Mouse (Mus musculus) adrenal gland, adult 2 months (tissue): ENCODE results near the gene Plekhm2. TPM values are rescaled to one million over a fixed set of nuclear protein-coding genes. Genes with fewer than 3 reads are reported as not detected.

ENCODE experiments used
- DNase-seq: peaks from one replicate; pipeline ENCODE4 v3.0.0; 2021
- polyA plus RNA-seq: library from polyadenylated mRNA; depleted of rRNA; stranded (reverse); fragments of >200 nt; gene quantifications from 2 replicates; pipeline ENCODE4 v1.2.3, GENCODE M21; 2012
- total RNA-seq, 2 experiments: library from RNA; stranded (reverse); gene quantifications; 2 replicates each; pipeline ENCODE4 v1.2.3; 2021

Gene Plekhm2
- total and polyA plus RNA-seq, 3 experiments: 47.8 to 73.2 (median 63.4) TPM

GRCm38 (mm10) chr4:141632111-141632873, 32.4 kb downstream of the Plekhm2 start:
- peak; percentile 66 for DNase-seq

DNA sequence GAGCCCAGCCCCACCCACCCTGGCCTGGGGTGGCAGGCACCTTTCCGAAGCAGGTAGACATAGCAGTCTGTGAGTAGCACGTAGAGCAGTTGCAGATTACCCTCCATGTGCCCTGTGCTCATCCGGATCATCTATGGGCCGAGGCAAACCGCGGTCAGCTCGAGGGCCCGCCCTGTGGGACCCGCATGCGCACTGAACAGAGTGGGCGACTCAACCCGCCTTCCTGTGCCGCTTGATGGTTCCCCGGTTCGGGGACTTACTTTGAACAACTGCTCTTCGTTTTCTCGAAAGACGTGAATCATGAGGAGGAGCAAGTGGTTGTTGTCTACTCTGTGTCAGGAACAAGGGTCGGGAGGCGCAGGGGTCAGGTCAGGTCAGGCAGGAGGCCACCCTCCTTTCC, 33.4 kb downstream of the Plekhm2 start:
- no peak for DNase-seq

- no peak for DNase-seq
Measured at GRCm38 (mm10) chr4:141630021-141630420, 34.7 kb downstream of the Plekhm2 start.

GRCm38 (mm10) chr4:141628661-141629060, 36.0 kb downstream of the Plekhm2 start:
- no peak for DNase-seq

GRCm38 (mm10) chr4:141627502-141627901, 37.2 kb downstream of the Plekhm2 start:
- DNase-seq: no peak

GRCm38 (mm10) chr4:141625774-141626550, 38.7 kb downstream of the Plekhm2 start:
- no peak for DNase-seq

GRCm38 (mm10) chr4:141624983-141625773, 39.5 kb downstream of the Plekhm2 start:
- DNase-seq: peak; percentile 68

- peak; percentile 25 for DNase-seq
Measured at GRCm38 (mm10) chr4:141624134-141624533, 40.6 kb downstream of the Plekhm2 start.

DNA sequence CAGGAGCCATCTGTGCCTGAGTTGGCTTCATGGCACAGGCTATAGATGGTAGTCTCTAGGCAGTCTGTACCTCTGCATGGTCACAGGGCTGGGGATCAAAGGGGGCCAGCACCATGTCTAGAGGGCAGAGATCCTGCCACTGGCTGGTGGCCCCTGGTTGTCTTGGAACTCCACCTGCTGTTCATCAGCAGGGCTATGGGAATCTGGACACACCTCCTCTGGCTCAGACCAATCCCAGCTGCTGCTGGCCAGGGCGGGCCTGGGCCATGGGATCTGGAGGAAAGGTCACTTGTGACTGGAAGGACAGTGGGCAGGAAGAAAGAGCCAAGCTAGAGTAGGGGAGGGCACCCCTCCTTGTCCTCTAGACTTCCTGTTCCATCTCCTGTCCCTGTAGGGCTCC, 41.0 kb downstream of the Plekhm2 start, which contains the start of gene Slc25a34:
Slc25a34 (minus strand) TSS at position 156 of the 400 bp plus-strand sequence.
- peak; percentile 92 for DNase-seq

DNA sequence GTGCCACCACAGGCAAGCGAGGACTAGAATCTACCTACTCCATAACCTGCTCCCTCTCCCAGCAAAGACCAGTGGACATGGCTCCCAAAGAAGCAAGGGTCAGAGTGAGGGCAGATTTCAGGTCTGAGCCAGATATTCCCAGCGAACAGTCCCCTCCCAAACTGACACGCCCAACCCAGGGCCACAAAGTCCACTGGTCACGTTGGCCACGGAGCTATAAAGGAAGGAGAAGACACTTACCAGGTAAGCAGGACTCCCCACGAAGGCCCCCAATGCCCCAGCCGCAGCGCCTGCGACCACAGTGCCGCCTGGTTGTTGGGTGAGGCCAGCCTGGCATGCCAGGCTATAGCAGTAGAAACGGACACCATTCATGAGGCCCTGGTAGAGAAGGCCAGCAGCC, 41.7 kb downstream of the Plekhm2 start:
- no peak for DNase-seq

GRCm38 (mm10) chr4:141622580-141622979, 42.1 kb downstream of the Plekhm2 start:
- no peak for DNase-seq

DNA sequence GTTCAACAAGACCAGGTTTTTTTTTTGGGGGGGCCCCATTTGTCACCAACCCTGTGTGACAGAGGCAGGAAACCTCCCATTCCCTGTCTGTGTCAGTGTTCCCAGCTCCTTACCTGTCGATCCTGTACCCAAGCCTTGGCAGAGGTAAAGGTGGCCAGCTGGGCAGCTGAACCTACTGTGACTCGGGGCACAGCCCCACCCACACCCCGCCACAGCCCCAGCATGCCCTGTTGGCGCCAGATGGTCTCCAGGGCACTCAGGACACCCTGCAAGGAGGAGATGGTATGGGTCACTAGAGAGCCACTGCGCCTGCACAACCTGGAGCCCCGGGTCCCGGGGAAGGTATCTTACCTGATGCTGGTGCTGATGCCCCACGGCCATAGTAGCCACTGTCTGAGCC, 42.6 kb downstream of the Plekhm2 start:
- DNase-seq: no peak

- DNase-seq: no peak
Measured at GRCm38 (mm10) chr4:141621297-141621696, 43.4 kb downstream of the Plekhm2 start.

DNA sequence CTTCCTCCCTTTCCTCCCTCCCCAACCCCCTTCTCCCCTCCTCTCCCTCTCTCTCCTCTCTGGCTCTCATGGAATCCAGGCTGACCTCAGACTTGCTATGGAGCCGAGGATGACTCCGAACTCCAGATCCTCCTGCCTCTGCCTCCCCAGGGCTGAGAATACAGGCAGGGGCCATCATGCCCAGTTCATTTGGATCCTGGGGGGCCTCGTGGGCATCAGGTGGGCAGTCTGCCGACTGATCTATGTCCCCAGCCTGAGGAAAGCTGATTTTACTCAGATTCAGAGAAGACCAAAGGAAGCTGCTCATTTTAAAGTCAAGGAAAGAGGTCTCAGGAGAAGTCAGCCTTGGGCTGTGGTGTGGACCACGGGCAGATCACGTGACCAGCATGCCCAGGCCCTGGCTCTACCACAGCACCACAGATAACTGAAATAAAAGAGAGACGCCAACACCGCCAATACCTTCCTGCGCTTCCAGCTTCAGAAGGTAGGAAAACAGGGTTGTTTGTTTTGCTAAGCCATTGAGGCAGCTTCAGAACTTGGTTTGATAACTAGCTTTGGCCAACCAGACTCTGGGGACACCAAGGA, 45.3 kb downstream of the Plekhm2 start:
- no peak for DNase-seq

DNA sequence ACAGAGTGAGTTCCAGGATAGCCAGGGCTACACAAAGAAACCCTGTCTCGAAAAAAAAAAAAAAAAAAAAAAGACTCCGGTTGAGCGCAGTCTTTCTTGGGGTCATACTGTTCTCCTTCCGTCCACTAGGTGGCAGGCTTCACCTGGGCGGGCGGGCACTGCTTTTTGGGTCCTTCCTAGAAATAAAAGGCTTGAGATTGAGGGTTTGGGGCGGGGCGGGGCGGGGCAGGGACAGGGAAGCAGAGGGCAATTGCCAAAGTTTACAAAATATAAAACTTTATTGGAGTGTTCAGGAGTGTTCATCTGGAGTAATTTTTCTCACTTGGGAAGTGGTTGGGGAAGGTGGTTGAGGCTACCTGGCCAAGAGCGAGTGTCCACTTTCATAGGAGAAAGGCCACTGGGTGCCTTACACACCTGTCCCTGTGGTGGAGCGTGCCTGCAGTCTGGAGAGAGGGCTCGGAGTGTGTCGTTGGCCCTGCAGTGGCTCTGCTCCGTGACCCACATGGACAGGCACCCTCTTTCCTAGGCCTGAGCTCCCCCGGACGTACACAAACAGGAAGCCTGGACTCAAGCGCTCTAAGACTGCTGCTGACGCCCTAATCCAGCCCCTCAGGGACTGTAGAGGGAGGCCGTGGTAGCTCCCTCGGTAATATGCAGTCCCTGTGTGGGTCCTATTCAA, 46.0 kb downstream of the Plekhm2 start, which contains the start of gene Tmem82:
Tmem82 (minus strand) TSS at position 69 of the 679 bp plus-strand sequence.
- peak; percentile 72 for DNase-seq

DNA sequence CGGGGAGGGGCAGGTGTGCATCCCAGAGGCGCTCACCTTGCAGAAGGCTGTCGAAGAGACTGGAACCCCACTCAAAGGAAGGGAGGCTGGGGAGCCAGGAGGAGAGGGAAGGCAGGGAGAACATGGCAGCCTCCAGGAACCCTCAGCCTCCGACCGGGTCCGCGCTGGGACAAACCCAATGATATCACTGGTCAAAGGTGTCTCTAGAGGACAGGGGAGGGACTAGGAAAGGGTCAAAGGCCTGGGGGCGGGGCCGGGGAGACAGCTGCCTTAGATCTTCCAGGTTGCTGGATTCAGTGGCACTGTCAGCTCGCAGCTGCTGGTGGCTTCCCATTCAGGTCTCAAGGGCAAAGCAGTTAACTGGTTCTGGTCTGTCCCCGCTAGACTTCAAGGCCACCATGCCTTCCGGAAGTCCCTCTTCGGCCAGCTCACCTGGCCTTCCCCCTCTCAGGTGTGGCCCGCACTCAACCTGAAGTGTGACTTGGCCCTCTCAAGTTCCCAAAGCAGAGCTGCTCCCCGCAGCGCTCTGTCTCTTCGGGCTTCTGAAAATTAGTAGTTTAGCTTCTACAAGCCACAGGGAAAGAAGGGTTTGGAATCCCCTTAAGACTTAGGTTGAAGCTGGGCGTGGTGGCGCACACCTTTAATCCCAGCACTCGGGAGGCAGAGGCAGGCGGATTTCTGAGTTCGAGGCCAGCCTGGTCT, 46.7 kb downstream of the Plekhm2 start:
- DNase-seq: peak; percentile 56

GRCm38 (mm10) chr4:141617299-141617698, 47.4 kb downstream of the Plekhm2 start:
- DNase-seq: peak; percentile 81

DNA sequence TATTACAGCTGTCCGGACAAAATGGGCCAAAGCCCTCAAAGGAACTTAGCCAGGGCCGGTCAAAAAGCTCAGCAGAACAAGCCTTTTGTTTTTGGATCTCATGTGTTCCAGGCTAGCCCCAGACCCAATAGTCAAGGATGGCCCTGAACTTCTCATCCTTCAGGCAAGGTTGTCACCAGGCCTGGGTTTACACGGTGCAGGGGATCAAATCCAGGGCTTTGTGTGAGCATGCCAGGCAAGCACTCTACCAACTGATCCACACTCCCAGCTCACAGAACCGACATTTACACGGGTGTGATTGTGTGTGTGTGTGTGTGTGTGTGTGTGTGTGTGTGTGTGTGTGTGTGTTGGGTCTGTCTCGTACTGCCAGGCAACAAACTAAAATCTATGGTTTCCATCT, 47.9 kb downstream of the Plekhm2 start:
- no peak for DNase-seq

DNA sequence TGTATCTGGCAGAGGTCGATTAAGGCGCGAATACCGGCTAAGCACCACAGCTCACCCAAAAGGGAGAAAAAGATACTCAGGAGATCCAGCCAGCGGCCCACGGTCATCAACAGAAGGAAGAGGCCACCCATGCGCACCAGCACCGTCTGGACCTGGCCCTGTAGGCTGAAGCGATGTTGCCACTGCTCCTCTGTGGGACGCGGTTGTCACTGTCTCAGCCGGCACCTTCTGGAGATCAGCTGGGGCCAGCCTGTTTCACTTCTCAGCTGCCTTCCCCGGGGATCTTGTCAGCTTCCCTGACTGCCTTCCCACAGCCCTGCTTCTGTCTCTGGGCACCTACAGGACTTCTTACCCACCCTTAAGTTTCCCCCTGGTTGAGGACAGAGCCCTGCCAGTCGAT, 49.8 kb downstream of the Plekhm2 start:
- DNase-seq: no peak

- DNase-seq: no peak
Measured at GRCm38 (mm10) chr4:141609538-141609937, 55.2 kb downstream of the Plekhm2 start.

- peak; percentile 83 for DNase-seq
Measured at GRCm38 (mm10) chr4:141605861-141606260, 58.8 kb downstream of the Plekhm2 start, which contains the start of gene Fblim1. TSS of gene Fblim1 (minus strand) at chr4:141606096.
